Mouse (Mus musculus) C2C12 (cell line): Measurements from ENCODE around the gene Plcxd1.
A peak's percentile ranks its signal among the peaks of the same experiment; 100 is the strongest.

Experiments
- CTCF ChIP-seq: IDR thresholded peaks from one replicate; pipeline ENCODE4 v1.5.1; 2011; ENCODE audit not compliant: control insufficient read depth, insufficient read depth, insufficient read length
- FOSL1 ChIP-seq: IDR thresholded peaks from one replicate; pipeline ENCODE4 v1.8.0; 2011; ENCODE audit warnings: mild to moderate bottlenecking, low read length; ENCODE audit not compliant: poor library complexity, insufficient read depth, severe bottlenecking
- MAX ChIP-seq: IDR thresholded peaks from one replicate; pipeline ENCODE4 v1.6.1; 2011; ENCODE audit warnings: mild to moderate bottlenecking, control low read depth
- MYOD1 ChIP-seq: IDR thresholded peaks from one replicate; pipeline ENCODE4 v1.6.1; 2011; ENCODE audit warnings: low read depth; ENCODE audit not compliant: control insufficient read depth, insufficient read length
- USF1 ChIP-seq: IDR thresholded peaks from one replicate; pipeline ENCODE4 v1.6.1; 2011; ENCODE audit warnings: low read depth, mild to moderate bottlenecking, control low read depth, moderate library complexity

GRCm38 (mm10) chr5:110094030-110094846 lies 5.5 kb upstream of the Plcxd1 start, which contains the start of gene Gm35315:
- TF ChIP-seq CTCF, result no peak
- TF ChIP-seq MYOD1, result no peak
- no peak for TF ChIP-seq FOSL1
- peak; percentile 64 for TF ChIP-seq MAX
- TF ChIP-seq USF1, result no peak
